In genomic region chr19:14597917-14598689, GRCm38 (mm10) we compare ENCODE assay signal across 8 mouse cellular contexts. TPM values are rescaled to one million over a fixed set of nuclear protein-coding genes. Genes with fewer than 3 reads are reported as not detected.
DNase-seq lines count a peak whose midpoint lies in the region; ATAC-seq lines count a peak whose summit lies in the region.

Gene Tle4 (minus strand): TSS chr19:14598051.

- no peaks in the 10 kb centered on the region; the same call in 1 of the 2 replicates for H3K27me3 ChIP-seq in hindbrain, embryonic 16.5 days (replicated peaks; ENCODE audit: control insufficient read depth, insufficient read depth, low read length)

- under 1% methylated on average over 70 of the region's 71 CpGs for WGBS in hindbrain, embryonic 16.5 days
- under 1% methylated on average over 71 of the region's 71 CpGs for WGBS in macrophage (ENCODE audit: missing documents)

- ATAC-seq in hindbrain, embryonic 16.5 days, result peak; percentile 97

- H3K79me2 ChIP-seq in macrophage (ENCODE audit: inconsistent target), result peaks cover 37% of the 10 kb centered on the region

- peak within 1 kb of the TSS; percentile 95 for H3K27ac ChIP-seq in hindbrain, embryonic 16.5 days (ENCODE audit: low read depth, low read length)
- peak within 1 kb of the TSS; percentile 84 for H3K27ac ChIP-seq in macrophage

- H3K4me1 ChIP-seq in hindbrain, embryonic 16.5 days (ENCODE audit: control insufficient read depth, insufficient read depth, low read depth, low read length), result peaks cover 11% of the 10 kb centered on the region

- no peaks in the 10 kb centered on the region for H3K9me3 ChIP-seq in hindbrain, embryonic 16.5 days (ENCODE audit: control insufficient read depth, low read length)

- H3K36me3 ChIP-seq in hindbrain, embryonic 16.5 days (ENCODE audit: control insufficient read depth, insufficient read depth, low read length), result no peaks in the 10 kb centered on the region
- no peaks in the 10 kb centered on the region for H3K36me3 ChIP-seq in macrophage (ENCODE audit: inconsistent target)

- peak within 1 kb of the TSS; percentile 89 for H3K4me3 ChIP-seq in hindbrain, embryonic 16.5 days (ENCODE audit: low read length)
- peak within 1 kb of the TSS; percentile 62 for H3K4me3 ChIP-seq in macrophage (ENCODE audit: inconsistent target)

- peak; percentile 99 for DNase-seq in WW6 (ENCODE audit: low read depth, low spot score)
- DNase-seq in cerebellum, postnatal 4 days (ENCODE audit: low spot score in 2 of 2), result peak; percentile 100
- peak; percentile 100 for DNase-seq in gastrocnemius, adult 18-20 months (ENCODE audit: low spot score)
- DNase-seq in left cerebral cortex, adult 18-20 months (ENCODE audit: low spot score in 2 of 2), result peak; percentile 100
- peak; percentile 100 for DNase-seq in right cerebral cortex, adult 18-20 months
- peak; percentile 100 for DNase-seq in urinary bladder, postnatal 10 days (ENCODE audit: low spot score)

- H3K9ac ChIP-seq in hindbrain, embryonic 16.5 days (ENCODE audit: low read depth, low read length), result peak within 1 kb of the TSS; percentile 88

- H3K4me2 ChIP-seq in hindbrain, embryonic 16.5 days (ENCODE audit: low read length), result peak within 1 kb of the TSS; percentile 74

RNA-seq across cellular contexts. Expression of gene Tle4, which starts in this region (rescaled TPM):
- total RNA-seq in gastrocnemius, adult 18-20 months (2021), result 10 to 100 TPM; 16.1 to 18.7 TPM
- polyA plus RNA-seq in hindbrain, embryonic 16.5 days (2015; fragmentation: Nextera tagmentation; extraction: Ambion mirVana), result 16.4 and 21.6 TPM in 2 replicates
- total RNA-seq in left cerebral cortex, adult 18-20 months (2021), result 10 to 100 TPM; 36.5 to 46.6 TPM
- 100 to 1,000 TPM in 1 of 26 experiments, 10 to 100 TPM in 25; 16.0 to 103 (median 57.8) TPM for total RNA-seq in macrophage (2018; cell fraction: chromatin; rRNA removed)
- 10 to 100 TPM; 21.2 to 49.0 (median 33.4) TPM for total RNA-seq in macrophage (2018; cell fraction: cytosol; rRNA removed)
- total RNA-seq in macrophage (2018; cell fraction: nucleus; rRNA removed), result 100 to 1,000 TPM in 1 of 26 experiments, 10 to 100 TPM in 25; 28.5 to 109 (median 58.0) TPM
- 17.3 to 21.9 TPM (median 20.8 TPM) in 3 replicates for polyA plus RNA-seq in macrophage (2018)

Comparison
In these comparisons a context has a peak if more than half of its experiments do, and no peak if none do; other contexts are left out.
1. Peak in every context shown above with its lines: DNase-seq, ATAC-seq, H3K4me3 ChIP-seq and H3K27ac ChIP-seq.